Comparison of ENCODE assay signal across 17 mouse cellular contexts in genomic region chr3:105036281-105036847, GRCm38 (mm10). TPM values are rescaled to one million over a fixed set of nuclear protein-coding genes. Genes with fewer than 3 reads are reported as not detected.
DNase-seq lines count a peak whose midpoint lies in the region; ATAC-seq and TF ChIP-seq lines count a peak whose summit lies in the region.
"Had no signal": no experiment of that assay in that cellular context is flagged by ENCODE, and none has a peak within 500 bp of the region (broad histone marks: within the 10 kb centered on the region; RNA-seq: fewer than 3 reads in every experiment).

No protein-coding gene starts in this region.

- no peak for ATAC-seq in heart, embryonic 16.5 days (replicated peaks; ENCODE audit: extremely low read depth, insufficient read depth, low FRiP score)
- ATAC-seq in liver, embryonic 12.5 days: no peak
- peak; percentile 93 for ATAC-seq in granulocyte monocyte progenitor cell, adult 5-6 weeks (replicated peaks; ENCODE audit: poor library complexity, severe bottlenecking)
- ATAC-seq in forebrain, embryonic 13.5 days: no peak

- H3K9me3 ChIP-seq in heart, embryonic 16.5 days (replicated peaks; ENCODE audit: control insufficient read depth, low read length): no peaks in the 10 kb centered on the region
- H3K9me3 ChIP-seq in liver, embryonic 12.5 days (replicated peaks): no peaks in the 10 kb centered on the region
- no peaks in the 10 kb centered on the region for H3K9me3 ChIP-seq in forebrain, embryonic 13.5 days (replicated peaks)
- H3K9me3 ChIP-seq: embryonic facial prominence, embryonic 13.5 days; hindbrain, embryonic 15.5 days; neural tube, embryonic 12.5 days had no signal

- TF ChIP-seq CTCF in liver, adult 2 months (IDR thresholded peaks at IDR 0.05; ENCODE audit: low read depth, low read length): no peak

- H3K27ac ChIP-seq in heart, embryonic 16.5 days (ENCODE audit: low read length): peak overlapping the region; percentile 44
- H3K27ac ChIP-seq in liver, adult 2 months (replicated peaks; ENCODE audit: insufficient read depth, low read depth, low read length): peak overlapping the region; percentile 87
- no peak overlapping the region for H3K27ac ChIP-seq in liver, embryonic 12.5 days
- H3K27ac ChIP-seq in forebrain, embryonic 13.5 days: no peak overlapping the region
- H3K27ac ChIP-seq: embryonic facial prominence, embryonic 13.5 days; hindbrain, embryonic 15.5 days; neural tube, embryonic 12.5 days had no signal

- no peaks in the 10 kb centered on the region for H3K27me3 ChIP-seq in heart, embryonic 16.5 days (ENCODE audit: control insufficient read depth, insufficient read depth, low read length)
- no peaks in the 10 kb centered on the region for H3K27me3 ChIP-seq in liver, adult 2 months (ENCODE audit: control insufficient read depth, insufficient read depth, low read length)
- H3K27me3 ChIP-seq in liver, embryonic 12.5 days (replicated peaks): no peaks in the 10 kb centered on the region; the same call in 1 of the 2 replicates
- H3K27me3 ChIP-seq in forebrain, embryonic 13.5 days: no peaks in the 10 kb centered on the region
- H3K27me3 ChIP-seq: CH12.LX; embryonic facial prominence, embryonic 13.5 days; hindbrain, embryonic 15.5 days; neural tube, embryonic 12.5 days had no signal

- peaks cover 10% of the 10 kb centered on the region for H3K4me1 ChIP-seq in heart, embryonic 16.5 days (ENCODE audit: control insufficient read depth, insufficient read depth, low read length)
- H3K4me1 ChIP-seq in liver, adult 2 months (ENCODE audit: control insufficient read depth, insufficient read depth, low read length): peaks cover 4% of the 10 kb centered on the region; the same call in 1 of the 2 replicates
- peaks cover 9% of the 10 kb centered on the region for H3K4me1 ChIP-seq in liver, embryonic 12.5 days
- peaks cover 17% of the 10 kb centered on the region for H3K4me1 ChIP-seq in forebrain, embryonic 13.5 days

- intact Hi-C loops in heart, postnatal 10 days (cut with DNase I): loop anchor here (2.0 kb wide), 2 partner anchors 16 kb away; partner anchors contain the start of gene Cttnbp2nl

- H3K9ac ChIP-seq in heart, embryonic 16.5 days (ENCODE audit: low read length): no peak overlapping the region
- H3K9ac ChIP-seq in liver, adult 2 months (ENCODE audit: low read depth, low read length): 0 out of 2 replicates have a peak overlapping the region, but pooled peaks have one; percentile 17
- no peak overlapping the region for H3K9ac ChIP-seq in liver, embryonic 12.5 days
- H3K9ac ChIP-seq in forebrain, embryonic 13.5 days: no peak overlapping the region
- H3K9ac ChIP-seq: embryonic facial prominence, embryonic 13.5 days; hindbrain, embryonic 15.5 days; neural tube, embryonic 12.5 days had no signal

- no peak overlapping the region for H3K4me2 ChIP-seq in heart, embryonic 16.5 days (ENCODE audit: low read depth, low read length)
- H3K4me2 ChIP-seq in liver, embryonic 12.5 days: no peak overlapping the region
- H3K4me2 ChIP-seq in forebrain, embryonic 13.5 days: no peak overlapping the region
- H3K4me2 ChIP-seq: embryonic facial prominence, embryonic 13.5 days; hindbrain, embryonic 15.5 days; neural tube, embryonic 12.5 days had no signal

- WGBS in heart, embryonic 16.5 days: 66% methylated on average over 10 of the region's 10 CpGs
- WGBS in liver, adult 2 months: 81% methylated on average over 10 of the region's 10 CpGs
- 45% methylated on average over 10 of the region's 10 CpGs for WGBS in liver, embryonic 12.5 days (ENCODE audit: insufficient replicate concordance)
- WGBS in forebrain, embryonic 13.5 days: 87% methylated on average over 10 of the region's 10 CpGs

- DNase-seq in heart, postnatal 10 days: no peak
- peak; percentile 20 for DNase-seq in liver, adult 2 months (ENCODE audit: extremely low read depth, low read depth, low spot score)
- DNase-seq in lung, postnatal 10 days: peak; percentile 47
- DNase-seq in ovary, postnatal 14 days (ENCODE audit: low spot score): no peak
- DNase-seq: adrenal gland, postnatal 36 days; cerebellum, adult 9-10 months; right cerebral cortex, postnatal 14 days; thymus, adult 18-20 months had no signal

- H3K79me2 ChIP-seq in liver, adult 2 months (ENCODE audit: control insufficient read depth, insufficient read depth, low read length): peaks cover 3% of the 10 kb centered on the region; the same call in 1 of the 2 replicates

- H3K4me3 ChIP-seq in heart, embryonic 16.5 days (ENCODE audit: low read length): no peak overlapping the region
- no peak overlapping the region for H3K4me3 ChIP-seq in liver, adult 2 months (ENCODE audit: insufficient read depth, low read depth, low read length)
- H3K4me3 ChIP-seq in liver, embryonic 12.5 days: no peak overlapping the region
- no peak overlapping the region for H3K4me3 ChIP-seq in forebrain, embryonic 13.5 days
- H3K4me3 ChIP-seq: embryonic facial prominence, embryonic 13.5 days; hindbrain, embryonic 15.5 days; neural tube, embryonic 12.5 days had no signal

- H3K36me3 ChIP-seq in heart, embryonic 16.5 days (ENCODE audit: control insufficient read depth, insufficient read depth): peaks cover 34% of the 10 kb centered on the region
- peaks cover 7% of the 10 kb centered on the region; the same call in 1 of the 2 replicates for H3K36me3 ChIP-seq in liver, adult 2 months (ENCODE audit: control insufficient read depth, insufficient read depth, low read length)
- peaks cover under 1% of the 10 kb centered on the region; the same call in 1 of the 2 replicates for H3K36me3 ChIP-seq in liver, embryonic 12.5 days
- H3K36me3 ChIP-seq in forebrain, embryonic 13.5 days (ENCODE audit: poor library complexity, severe bottlenecking): peaks cover 71% of the 10 kb centered on the region

- no peak for TF ChIP-seq POLR2A in liver, adult 2 months (IDR thresholded peaks at IDR 0.05; ENCODE audit: extremely low read depth, insufficient read depth, low read length)

RNA-seq across cellular contexts. Expression of gene Cttnbp2nl, which starts 16.6 kb away (rescaled TPM):
- 19.4 and 21.7 TPM in 2 replicates for polyA plus RNA-seq in heart, embryonic 16.5 days (2015; fragmentation: Nextera tagmentation; extraction: Ambion mirVana)
- total RNA-seq in heart, postnatal 10 days (2021): 10 to 100 TPM; 33.4 to 33.5 TPM
- 1.8 and 2.2 TPM in 2 replicates for total RNA-seq in liver, adult 2 months (2014; rRNA removed)
- polyA plus RNA-seq in liver, adult 2 months (2012; rRNA removed): 0.54 and 0.58 TPM in 2 replicates
- 3.4 and 3.8 TPM in 2 replicates for polyA plus RNA-seq in liver, embryonic 12.5 days (2016; fragmentation: Nextera tagmentation; extraction: Ambion mirVana)
- total RNA-seq in granulocyte monocyte progenitor cell, adult 5-6 weeks (2014; fragmentation: Nextera tagmentation): 1.8 TPM in 1 of 2 replicates, not detected in the other
- total RNA-seq in granulocyte monocyte progenitor cell, adult 5-6 weeks (2017): 0.78 TPM in 1 of 2 replicates, not detected in the other
- 53.2 and 54.9 TPM in 2 replicates for polyA plus RNA-seq in forebrain, embryonic 13.5 days (2015; fragmentation: Nextera tagmentation; extraction: Ambion mirVana)

RNA-seq across cellular contexts. Expression of gene 4930564D02Rik, which starts 30.3 kb away (rescaled TPM):
- not detected in 2 replicates for polyA plus RNA-seq in heart, embryonic 16.5 days (2015; fragmentation: Nextera tagmentation; extraction: Ambion mirVana)
- total RNA-seq in heart, postnatal 10 days (2021): not detected
- total RNA-seq in liver, adult 2 months (2014; rRNA removed): not detected in 2 replicates
- not detected in 2 replicates for polyA plus RNA-seq in liver, adult 2 months (2012; rRNA removed)
- not detected in 2 replicates for polyA plus RNA-seq in liver, embryonic 12.5 days (2016; fragmentation: Nextera tagmentation; extraction: Ambion mirVana)
- not detected in 2 replicates for total RNA-seq in granulocyte monocyte progenitor cell, adult 5-6 weeks (2014; fragmentation: Nextera tagmentation)
- total RNA-seq in granulocyte monocyte progenitor cell, adult 5-6 weeks (2017): not detected in 2 replicates
- polyA plus RNA-seq in forebrain, embryonic 13.5 days (2015; fragmentation: Nextera tagmentation; extraction: Ambion mirVana): not detected in 2 replicates
- total RNA-seq: adrenal gland, postnatal 36 days; CH12.LX; left cerebral cortex, adult 8-10 months had no signal
- polyA plus RNA-seq: embryonic facial prominence, embryonic 13.5 days; hindbrain, embryonic 15.5 days; neural tube, embryonic 12.5 days had no signal

Comparison
In these comparisons a context has a peak if more than half of its experiments do, and no peak if none do; other contexts are left out.
1. H3K27ac ChIP-seq: peak in heart, embryonic 16.5 days (single experiment) and liver, adult 2 months (single experiment); none in liver, embryonic 12.5 days (single experiment) and forebrain, embryonic 13.5 days (single experiment).
2. DNase-seq: peak in liver, adult 2 months (single experiment) and lung, postnatal 10 days (single experiment); none in heart, postnatal 10 days (0 of 2) and ovary, postnatal 14 days (single experiment).